Mouse (Mus musculus) lung, postnatal 25 days (tissue): ENCODE results near the gene Wbp1l.

Experiments
- DNase-seq: peaks from one replicate; pipeline ENCODE4 v3.0.0; 2022; ENCODE audit warnings: low spot score

Gene Wbp1l

DNA sequence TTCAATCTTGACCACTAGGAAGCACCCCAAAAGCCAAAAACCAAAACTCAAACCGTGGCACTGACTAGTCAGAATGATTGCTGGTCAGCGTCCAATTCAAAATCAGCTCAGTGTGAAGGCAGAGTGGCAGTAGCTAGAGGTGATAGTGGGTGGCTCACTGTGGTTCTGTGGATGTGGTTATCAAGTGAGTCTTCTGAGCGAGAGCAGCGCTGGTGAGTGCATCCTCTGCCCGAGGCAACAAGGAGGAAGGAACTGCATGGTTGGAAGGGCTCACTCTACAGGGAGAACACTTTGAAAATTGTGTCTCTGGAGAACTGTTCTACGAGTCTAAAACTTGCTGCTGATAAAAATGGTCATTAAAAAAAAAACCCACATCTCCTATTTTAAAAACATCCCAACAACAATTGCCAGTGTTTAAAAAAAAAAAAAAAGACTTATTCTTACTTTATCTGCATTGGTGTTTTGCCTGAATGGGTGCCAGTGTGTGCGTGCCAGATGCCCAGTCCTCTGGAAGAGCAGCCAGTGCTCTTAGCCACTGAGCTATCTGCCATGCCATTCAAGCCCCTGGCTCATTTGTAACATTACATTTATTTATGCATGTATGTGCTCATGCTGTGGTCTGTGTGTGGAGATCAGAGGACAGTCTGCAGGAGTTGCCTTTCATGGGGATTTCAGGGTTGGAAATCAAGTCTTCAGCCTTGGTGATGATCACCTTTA is 107.1 kb downstream of the Wbp1l start:
- no peak for DNase-seq

DNA sequence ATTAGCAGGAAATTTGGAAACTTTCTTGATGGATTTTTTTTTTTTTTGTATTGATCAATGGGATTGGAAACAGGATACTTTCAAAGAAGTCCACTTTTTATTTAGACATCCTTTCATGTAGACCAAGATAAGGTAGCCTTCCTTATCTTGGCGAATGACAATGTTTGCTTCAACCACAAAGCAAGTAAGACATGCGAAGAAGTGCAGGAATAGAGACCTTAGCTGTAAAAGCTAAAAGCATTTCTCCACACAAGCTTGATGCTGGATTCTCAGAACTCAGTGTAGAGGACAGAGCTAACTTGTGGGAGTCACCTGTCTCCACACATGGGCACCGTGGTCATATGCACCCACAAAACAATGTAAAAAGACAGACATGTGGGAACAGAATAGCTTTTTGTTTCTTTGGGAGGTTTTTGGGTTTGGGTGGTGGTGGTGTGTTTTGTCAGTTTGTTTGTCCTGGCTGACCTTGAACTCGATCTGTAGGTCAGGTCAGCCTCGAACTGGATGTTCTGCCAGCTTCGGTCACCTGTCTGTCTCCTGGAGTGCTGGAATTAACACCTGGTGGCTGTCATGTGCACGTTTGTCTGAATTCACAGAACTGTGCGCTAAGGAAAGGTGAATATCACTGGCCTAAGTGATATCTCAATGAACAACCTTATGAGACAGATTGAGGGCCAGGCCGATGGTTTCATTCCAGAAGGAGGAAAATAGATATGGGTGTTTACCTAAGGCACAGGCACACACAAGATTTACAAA is 107.8 kb downstream of the Wbp1l start:
- no peak for DNase-seq
